Mouse (Mus musculus): ENCODE measurements at regions not wholly inside any gene's neighbourhood (a gene's known extent, or its start where the extent isn't known, plus 50 kb on each side); places are given as distances from the start of the nearest gene placed in this dataset.

DNA sequence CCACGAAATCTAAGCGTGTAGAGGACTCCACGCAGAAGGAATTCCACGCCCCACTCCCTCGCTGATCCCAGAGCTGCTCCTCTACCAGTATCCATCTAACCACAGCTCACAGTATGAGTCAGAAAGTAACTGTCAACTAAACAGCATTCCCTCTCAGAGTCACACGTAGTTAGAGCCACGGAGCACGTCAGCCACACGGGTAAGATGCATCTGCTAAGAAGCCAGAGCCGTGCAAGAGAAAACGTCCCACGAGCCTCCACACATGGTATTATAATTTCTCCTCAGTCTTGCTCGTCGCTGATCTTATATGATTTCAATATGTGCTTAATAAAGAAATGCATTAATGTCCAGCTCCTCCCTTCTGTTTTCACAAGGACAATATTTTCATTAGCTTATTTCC lies 176.1 kb upstream of the Klf7 start:
- TF ChIP-seq MAFK (IDR thresholded peaks at IDR 0.05; ENCODE audit: insufficient read depth, low read depth, low read length) (no peak), HCFC1 (IDR thresholded peaks at IDR 0.05; ENCODE audit: borderline replicate concordance, insufficient read depth, low read length) (no peak), CHD2 (IDR thresholded peaks at IDR 0.05; ENCODE audit: low read depth, low read length) (no peak), ZC3H11A (IDR thresholded peaks at IDR 0.05; ENCODE audit: borderline replicate concordance, low read depth, low read length) (no peak)
